Comparison of ENCODE assay signal across 8 mouse cellular contexts in the genomic region with DNA sequence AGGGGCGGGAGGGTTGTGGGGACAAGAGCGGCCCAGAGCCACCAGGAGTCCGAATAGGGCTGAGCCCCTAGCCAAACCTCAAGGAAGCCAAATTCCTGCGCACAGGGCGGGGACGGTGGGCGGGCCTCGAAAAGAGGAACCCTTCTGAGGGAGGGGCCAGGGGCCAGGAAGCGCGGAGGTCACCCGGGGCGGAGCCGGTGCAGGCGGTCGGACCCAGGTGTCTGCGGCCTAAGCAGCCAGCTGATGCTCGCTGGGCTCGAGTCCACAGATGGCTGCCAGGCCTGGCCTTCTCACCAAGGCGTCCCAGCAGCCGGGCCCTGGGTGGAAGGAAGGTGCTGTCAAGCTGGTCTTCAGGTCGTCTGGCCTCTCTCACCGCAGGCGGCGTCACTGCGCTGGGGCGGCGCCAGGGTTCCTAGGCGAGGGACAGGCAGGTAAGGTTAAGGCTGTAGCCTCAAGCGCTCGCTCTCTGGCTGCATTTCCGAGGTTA. TPM values are rescaled to one million over a fixed set of nuclear protein-coding genes. Genes with fewer than 3 reads are reported as not detected.
DNase-seq lines count a peak whose midpoint lies in the region; ATAC-seq lines count a peak whose summit lies in the region.

No protein-coding gene starts in this region.

- peak overlapping the region; percentile 45 for H3K4me3 ChIP-seq in liver, embryonic 13.5 days (replicated peaks)

- H3K36me3 ChIP-seq in liver, embryonic 13.5 days, result no peaks in the 10 kb centered on the region

- intact Hi-C loops in left cerebral cortex, postnatal 4 days (cut with DNase I), result no loop called here
- intact Hi-C loops in heart, postnatal 10 days (cut with DNase I), result no loop called here
- intact Hi-C loops in left cerebral cortex, postnatal 36 days (cut with DNase I), result no loop called here

- ATAC-seq in liver, embryonic 13.5 days (ENCODE audit: low read depth), result peak; percentile 64

- peak overlapping the region; percentile 71 for H3K4me2 ChIP-seq in liver, embryonic 13.5 days

- WGBS in liver, embryonic 13.5 days (ENCODE audit: insufficient replicate concordance), result 7% methylated on average over 30 of the region's 31 CpGs

- H3K9me3 ChIP-seq in liver, embryonic 13.5 days (replicated peaks), result no peaks in the 10 kb centered on the region

- DNase-seq in left cerebral cortex, postnatal 4 days, result peak; percentile 34
- DNase-seq in left cerebral cortex, adult 18-20 months (ENCODE audit: low spot score in 2 of 2), result no peak
- DNase-seq in cerebellum, adult 9-10 months, result peak; percentile 78
- peak; percentile 26 to 41 for DNase-seq in heart, postnatal 10 days
- peak; percentile 61 for DNase-seq in liver, embryonic 13.5 days
- peak; percentile 19 for DNase-seq in skeletal muscle tissue, adult 2 months (ENCODE audit: low read depth, low spot score)
- no peak for DNase-seq in layer of hippocampus, adult 9-11 months
- DNase-seq in left cerebral cortex, postnatal 36 days (ENCODE audit: low spot score in 2 of 2), result no peak

- peaks cover 14% of the 10 kb centered on the region for H3K27me3 ChIP-seq in liver, embryonic 13.5 days

- H3K9ac ChIP-seq in liver, embryonic 13.5 days, result peak overlapping the region; percentile 61

- peaks cover 22% of the 10 kb centered on the region for H3K4me1 ChIP-seq in liver, embryonic 13.5 days (replicated peaks)

- H3K27ac ChIP-seq in liver, embryonic 13.5 days, result no peak overlapping the region

RNA-seq across cellular contexts. Expression of gene Cdh15, which starts 22.7 kb away (rescaled TPM):
- 1 to 10 TPM; 1.2 to 1.7 TPM for total RNA-seq in left cerebral cortex, postnatal 4 days (2021)
- total RNA-seq in left cerebral cortex, adult 18-20 months (2021), result under 1 TPM; 0.63 to 0.79 TPM
- total RNA-seq in heart, postnatal 10 days (2021), result under 1 TPM in 1 of 2 experiments, not detected in 1; 0.10 TPM
- 0.31 and 0.65 TPM in 2 replicates for polyA plus RNA-seq in liver, embryonic 13.5 days (2015; fragmentation: Nextera tagmentation; extraction: Ambion mirVana)
- total RNA-seq in left cerebral cortex, postnatal 36 days (2021), result under 1 TPM; 0.59 to 0.89 TPM

Comparison
In these comparisons a context has a peak if more than half of its experiments do, and no peak if none do; other contexts are left out.
1. DNase-seq: peak in left cerebral cortex, postnatal 4 days (single experiment), cerebellum, adult 9-10 months (single experiment), heart, postnatal 10 days (2 of 2), liver, embryonic 13.5 days (single experiment) and skeletal muscle tissue, adult 2 months (single experiment); none in left cerebral cortex, adult 18-20 months (0 of 2), layer of hippocampus, adult 9-11 months (single experiment) and left cerebral cortex, postnatal 36 days (0 of 2).